Mouse (Mus musculus) midbrain, embryonic 10.5 days (tissue): Measurements from ENCODE around the gene Zfp945. TPM values are rescaled to one million over a fixed set of nuclear protein-coding genes. Genes with fewer than 3 reads are reported as not detected.
"Not testable (repeated sequence)": the region's sequence is repeated elsewhere in the genome, so short reads cannot be mapped to it uniquely, and the experiment has no call there.

Source experiments
- DNase-seq: peaks from one replicate; pipeline ENCODE4 v3.0.0-alpha.2; 2017; ENCODE audit warnings: low spot score
- H3K27ac ChIP-seq: fragments of 300-500 bp; sonication (generic); replicated peaks from 2 replicates; pipeline ENCODE4 v1.5.1; 2016; ENCODE audit warnings: mild to moderate bottlenecking
- H3K27me3 ChIP-seq: fragments of 300-500 bp; sonication (generic); 2 replicates; pipeline ENCODE4 v1.6.1; 2016; ENCODE audit warnings: low read depth, mild to moderate bottlenecking; ENCODE audit not compliant: poor library complexity, severe bottlenecking
- H3K36me3 ChIP-seq: fragments of 300-500 bp; sonication (generic); 2 replicates; pipeline ENCODE4 v1.6.1; 2016; ENCODE audit warnings: mild to moderate bottlenecking, moderate library complexity
- H3K4me1 ChIP-seq: fragments of 300-500 bp; sonication (generic); 2 replicates; pipeline ENCODE4 v1.6.1; 2016
- H3K4me3 ChIP-seq: fragments of 300-500 bp; sonication (generic); 2 replicates; pipeline ENCODE4 v1.5.1; 2016; ENCODE audit warnings: mild to moderate bottlenecking, moderate library complexity
- H3K9me3 ChIP-seq: fragments of 300-500 bp; sonication (generic); replicated peaks from 2 replicates; pipeline ENCODE4 v1.6.1; 2016; ENCODE audit warnings: mild to moderate bottlenecking
- WGBS: fragments of 180-500 bp; shearing (Covaris S2); methylation state at CpG from one replicate; pipeline ENCODE4 v1.1.7; 2016; 5-methylcytosine and 5-hydroxymethylcytosine counted together
- polyA plus RNA-seq: library from polyadenylated mRNA; unstranded; fragments of >200 nt; fragmentation: Nextera tagmentation; extraction: Ambion mirVana; gene quantifications from 2 replicates; pipeline ENCODE4 v1.2.1, GENCODE M21; 2016

The Zfp945 gene
- polyA plus RNA-seq: 17.1 and 20.7 TPM in 2 replicates

DNA sequence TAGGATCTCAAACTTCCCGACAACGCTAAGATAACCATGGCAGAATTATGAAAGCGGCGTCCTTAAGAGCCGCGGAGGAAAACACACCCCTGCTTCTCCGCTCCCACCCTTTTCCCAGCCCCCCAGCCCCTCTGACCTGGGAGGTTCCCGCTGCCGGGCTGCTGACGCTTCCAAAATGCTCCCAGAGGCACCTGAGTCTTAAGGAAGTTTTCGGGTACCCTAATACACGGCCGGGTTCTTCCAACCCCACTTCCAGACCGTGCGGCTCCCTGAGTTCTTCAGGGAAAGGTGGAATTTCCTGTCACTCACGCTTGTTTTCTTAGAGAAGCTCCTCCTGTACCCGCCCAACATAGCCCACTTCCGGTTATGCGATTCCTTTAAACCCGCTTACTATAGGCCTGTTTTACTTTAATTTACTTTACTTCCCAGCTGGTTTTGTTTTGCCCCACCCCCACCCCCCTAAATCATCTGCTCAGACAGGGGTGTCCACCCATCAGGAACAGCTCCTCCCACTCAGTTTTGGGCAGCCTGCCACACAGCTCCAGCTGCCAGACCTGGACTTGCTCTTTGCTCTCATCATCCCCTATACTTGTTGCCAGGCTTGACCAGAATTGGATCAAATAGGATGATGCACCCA is at the start of gene Zfp945:
TSS of gene Zfp945 (minus strand) at position 290 of the 637 bp plus-strand sequence.
- H3K27me3 ChIP-seq: no peaks in the 10 kb centered on the region
- no peaks in the 10 kb centered on the region; the same call in 1 of the 2 replicates for H3K9me3 ChIP-seq
- DNase-seq: peak; percentile 69
- peak within 1 kb of the TSS; percentile 90 for H3K27ac ChIP-seq
- H3K36me3 ChIP-seq: peaks cover 33% of the 10 kb centered on the region
- H3K4me3 ChIP-seq: peak within 1 kb of the TSS; percentile 77
- 2% methylated on average over 20 of the region's 20 CpGs for WGBS
- H3K4me1 ChIP-seq: peaks cover 13% of the 10 kb centered on the region

DNA sequence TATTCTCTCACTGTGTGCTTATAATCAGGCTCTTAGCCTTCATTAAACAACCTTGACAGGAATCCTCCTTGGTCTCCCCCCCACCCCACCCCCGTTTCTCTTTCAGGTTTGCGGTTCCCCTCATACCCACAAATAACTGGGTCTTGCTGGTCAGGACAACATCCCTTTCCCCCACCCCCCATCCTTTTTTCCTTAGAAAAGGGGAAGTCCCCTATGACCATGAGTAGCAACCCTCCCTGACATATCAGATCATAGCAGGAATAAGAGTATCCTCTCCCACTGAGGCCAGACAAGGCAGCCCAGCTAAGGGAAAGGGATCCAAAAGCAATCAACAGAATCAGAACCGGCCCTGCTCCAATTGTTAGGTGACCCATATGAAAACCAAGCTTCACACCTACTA is 21.4 kb upstream of the Zfp945 start:
- Histone ChIP-seq H3K27me3 (no peaks in the 10 kb centered on the region), H3K4me1 (no peaks in the 10 kb centered on the region), H3K36me3 (no peaks in the 10 kb centered on the region), H3K4me3 (no peak overlapping the region), H3K27ac (no peak overlapping the region), H3K9me3 (peaks cover 29% of the 10 kb centered on the region)
- 88% methylated on average over 3 of the region's 3 CpGs for WGBS
- no peak for DNase-seq

DNA sequence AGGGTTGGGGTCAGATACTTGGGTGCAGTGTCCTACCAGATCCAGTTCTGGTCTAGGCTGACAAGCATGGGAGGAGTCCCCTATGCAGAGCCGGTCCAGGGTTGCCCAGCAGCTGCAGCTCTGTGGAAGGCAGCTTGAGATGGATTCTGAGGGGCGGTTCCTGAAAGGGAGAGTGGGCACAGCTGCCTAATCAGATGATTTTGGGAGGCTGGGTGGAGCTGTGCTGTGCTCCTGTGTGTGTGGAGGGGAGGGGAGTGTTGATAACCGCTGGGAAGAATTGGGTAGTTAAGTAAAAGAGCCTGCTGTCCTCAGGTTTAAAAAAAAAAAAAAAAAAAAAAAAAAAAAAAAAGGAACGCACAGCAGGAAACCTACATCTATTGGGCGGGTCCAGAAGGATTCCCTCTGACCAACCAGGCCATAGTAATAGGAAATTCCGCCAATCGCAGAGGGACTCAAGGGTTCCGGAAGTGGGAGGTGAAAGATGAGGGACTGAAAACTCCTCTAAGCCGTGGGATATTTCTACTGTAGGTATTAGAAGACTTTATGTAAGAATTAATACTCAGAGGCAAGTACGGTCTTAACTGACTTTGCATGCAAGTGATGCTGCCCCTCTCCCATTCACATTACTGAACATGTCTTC is 17.2 kb upstream of the Zfp945 start:
- Histone ChIP-seq H3K36me3 (no peaks in the 10 kb centered on the region), H3K9me3 (peaks cover 17% of the 10 kb centered on the region; the same call in 1 of the 2 replicates), H3K27ac (no peak overlapping the region), H3K4me3 (no peak overlapping the region), H3K27me3 (no peaks in the 10 kb centered on the region), H3K4me1 (no peaks in the 10 kb centered on the region)
- 67% methylated on average over 9 of the region's 10 CpGs for WGBS
- DNase-seq: no peak

DNA sequence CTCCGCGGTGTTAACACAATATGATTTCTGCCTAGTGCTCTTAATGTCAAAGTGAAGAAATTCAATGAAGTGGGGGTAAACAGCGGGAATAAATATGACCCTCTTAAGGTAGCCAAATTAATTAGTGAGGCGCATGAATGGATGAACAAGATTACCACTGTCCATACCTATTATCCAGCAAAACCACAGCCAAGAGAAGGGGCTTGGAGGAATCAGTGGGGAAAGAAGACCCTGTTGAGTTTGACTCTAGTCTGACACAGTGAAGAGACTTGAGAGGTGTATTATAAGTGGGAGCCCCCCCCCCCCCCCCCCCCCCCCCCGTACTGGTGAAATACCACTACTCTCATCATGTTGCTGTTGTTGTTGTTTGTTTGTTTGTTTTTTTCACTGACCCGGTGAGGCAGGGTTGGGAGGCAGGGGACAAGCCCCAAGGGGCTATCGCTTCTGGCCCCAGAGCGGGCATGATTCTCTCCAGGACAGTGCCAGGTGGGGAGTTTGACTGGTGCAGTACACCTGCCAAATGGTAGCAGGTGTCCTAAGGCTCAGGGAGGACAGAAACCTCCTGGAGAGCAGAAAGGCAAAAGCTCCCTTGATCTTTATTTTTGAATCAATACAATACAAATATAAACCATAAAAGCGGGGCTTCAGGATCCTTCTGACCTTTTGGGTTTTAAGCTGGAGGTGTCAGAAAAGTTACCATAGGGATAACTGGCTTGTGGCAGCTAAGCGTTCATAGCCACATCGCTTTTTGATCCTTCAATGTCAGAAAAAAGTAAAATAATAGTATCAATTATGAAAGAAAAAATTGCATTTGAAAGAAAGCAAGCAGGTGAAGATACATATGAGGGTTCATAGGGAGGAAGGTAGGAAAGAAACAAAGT is 10.7 kb upstream of the Zfp945 start:
- H3K27me3 ChIP-seq: no peaks in the 10 kb centered on the region
- no peaks in the 10 kb centered on the region for H3K36me3 ChIP-seq
- H3K27ac ChIP-seq: no peak overlapping the region
- no peaks in the 10 kb centered on the region for H3K4me1 ChIP-seq
- DNase-seq: no peak
- peaks cover 12% of the 10 kb centered on the region for H3K9me3 ChIP-seq
- 95% methylated on average over 10 of the region's 11 CpGs for WGBS
- no peak overlapping the region for H3K4me3 ChIP-seq

DNA sequence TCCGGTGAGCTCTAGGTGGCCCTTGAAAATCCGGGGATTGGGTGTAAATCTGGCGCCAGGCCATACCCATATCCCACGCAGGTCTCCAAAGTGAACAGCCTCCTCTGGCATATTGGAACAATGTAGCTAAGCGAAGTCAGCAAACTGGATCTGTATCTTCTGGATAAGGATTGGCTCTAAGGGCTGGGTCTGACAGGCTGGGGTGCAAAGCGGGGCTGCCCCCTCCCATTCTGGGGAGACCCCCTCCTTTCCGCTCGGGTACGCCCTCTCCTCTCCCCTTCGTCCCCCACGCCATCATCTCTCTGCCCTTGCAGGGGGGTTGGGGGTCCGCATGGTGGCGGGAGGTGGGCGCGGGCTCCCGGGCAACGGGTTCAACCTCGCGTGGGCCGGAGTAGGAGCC is 9.4 kb upstream of the Zfp945 start:
- peaks cover 12% of the 10 kb centered on the region for H3K9me3 ChIP-seq
- 86% methylated on average over 20 of the region's 20 CpGs for WGBS
- no peak for DNase-seq
- no peak overlapping the region for H3K27ac ChIP-seq
- no peaks in the 10 kb centered on the region for H3K4me1 ChIP-seq
- H3K27me3 ChIP-seq: no peaks in the 10 kb centered on the region
- no peaks in the 10 kb centered on the region for H3K36me3 ChIP-seq
- H3K4me3 ChIP-seq: no peak overlapping the region

DNA sequence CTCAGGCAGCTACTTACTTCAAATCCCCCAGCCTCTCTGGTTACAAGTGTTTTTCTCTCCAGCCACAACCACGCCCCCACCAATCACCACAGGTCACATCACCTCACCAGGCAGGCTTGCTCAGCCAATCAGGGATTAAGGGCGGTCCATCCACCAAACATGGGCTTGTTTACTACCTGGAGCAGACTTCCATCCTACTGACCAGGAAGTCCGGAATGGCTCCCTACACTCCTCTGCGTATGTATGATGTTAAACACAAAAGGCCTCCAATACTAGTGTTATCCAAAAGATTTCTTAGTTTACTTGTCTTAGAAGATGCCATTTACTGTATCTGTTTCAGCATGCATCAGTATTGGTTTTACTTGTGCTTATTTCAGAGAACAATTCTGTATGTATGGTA is 8.6 kb upstream of the Zfp945 start:
- H3K4me1 ChIP-seq, H3K27me3 ChIP-seq, H3K36me3 ChIP-seq, DNase-seq, H3K4me3 ChIP-seq, H3K27ac ChIP-seq: not testable (repeated sequence)
- peaks cover 12% of the 10 kb centered on the region for H3K9me3 ChIP-seq
- 90% methylated on average over 4 of the region's 4 CpGs for WGBS

DNA sequence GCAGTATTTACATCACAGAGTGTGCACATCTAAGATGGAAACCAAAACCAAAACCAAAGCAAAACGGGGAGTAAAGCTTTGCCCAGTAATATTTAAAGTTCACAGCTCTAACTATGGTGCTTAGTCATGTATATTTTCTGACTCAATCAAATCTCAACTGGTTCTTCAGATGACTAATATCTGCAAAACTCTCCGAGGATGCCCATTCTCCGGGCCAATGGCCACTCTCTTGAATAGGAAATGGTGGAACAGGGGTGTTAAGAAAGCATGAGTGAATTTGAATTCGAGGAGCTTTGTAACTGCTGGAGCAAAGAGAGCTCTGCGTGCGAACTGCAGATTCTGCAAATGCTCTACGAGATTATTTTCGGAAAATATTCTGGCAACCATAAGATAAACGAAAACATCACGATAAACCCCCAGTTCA is 501 bp downstream of the Zfp945 start:
- peaks cover 39% of the 10 kb centered on the region for H3K36me3 ChIP-seq
- peak overlapping the region; percentile 90 for H3K27ac ChIP-seq
- WGBS: 5% methylated on average over 10 of the region's 10 CpGs
- H3K27me3 ChIP-seq: no peaks in the 10 kb centered on the region
- H3K4me3 ChIP-seq: peak overlapping the region; percentile 77
- H3K4me1 ChIP-seq: peaks cover 13% of the 10 kb centered on the region
- H3K9me3 ChIP-seq: no peaks in the 10 kb centered on the region; the same call in 1 of the 2 replicates
- DNase-seq: no peak

DNA sequence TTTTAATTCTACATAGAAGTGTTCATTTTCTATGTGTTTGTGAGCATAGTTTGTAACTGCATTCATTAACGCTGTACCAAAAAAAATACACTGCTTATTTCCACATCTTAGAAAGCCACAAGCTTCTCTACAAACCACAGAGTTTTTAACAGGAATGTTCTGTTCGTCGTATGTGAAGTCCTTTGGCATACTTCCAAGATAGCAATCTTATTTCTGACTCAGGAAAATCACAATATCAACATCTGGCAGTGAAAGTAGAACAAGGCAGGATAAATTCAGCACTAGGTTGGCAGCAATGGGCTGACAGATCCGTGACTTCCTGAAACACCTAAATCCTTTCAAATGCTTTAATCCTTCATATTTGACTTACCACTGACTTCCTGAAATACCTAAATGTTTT is 45.8 kb downstream of the Zfp945 start:
- WGBS: 85% methylated on average over 4 of the region's 4 CpGs

DNA sequence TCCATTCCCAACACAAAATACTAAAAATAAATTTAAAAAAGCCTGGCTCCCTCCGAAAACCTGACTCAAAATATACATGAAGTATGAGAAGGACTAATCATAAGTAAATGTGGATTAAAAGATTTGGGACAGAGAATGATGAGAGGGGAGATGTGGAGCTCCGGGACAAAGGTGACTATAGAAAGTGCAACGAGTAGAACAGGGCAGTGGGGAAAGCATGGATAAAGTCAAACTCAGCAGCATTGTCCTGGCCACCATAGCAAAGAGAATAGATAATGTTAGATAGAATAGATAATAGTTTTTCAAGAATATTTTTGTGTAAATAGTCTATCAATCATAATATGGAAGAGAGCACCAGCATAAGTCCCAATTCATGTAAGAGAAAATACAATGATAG is 48.7 kb downstream of the Zfp945 start:
- Histone ChIP-seq H3K4me3 (peak overlapping the region; percentile 74), H3K27me3 (no peaks in the 10 kb centered on the region), H3K27ac (peak overlapping the region; percentile 94), H3K36me3 (peaks cover 20% of the 10 kb centered on the region), H3K9me3 (no peaks in the 10 kb centered on the region), H3K4me1 (peaks cover 10% of the 10 kb centered on the region)
- no peak for DNase-seq
- WGBS: 71% methylated on average over 3 of the region's 3 CpGs

More for the DNA sequence above, 45.8 kb downstream of the Zfp945 start:
- no peaks in the 10 kb centered on the region for H3K27me3 ChIP-seq
- H3K36me3 ChIP-seq: no peaks in the 10 kb centered on the region
- H3K9me3 ChIP-seq: peaks cover 2% of the 10 kb centered on the region; the same call in 1 of the 2 replicates
- no peak overlapping the region for H3K27ac ChIP-seq
- H3K4me3 ChIP-seq: no peak overlapping the region
- DNase-seq: no peak
- peaks cover 8% of the 10 kb centered on the region for H3K4me1 ChIP-seq

DNA sequence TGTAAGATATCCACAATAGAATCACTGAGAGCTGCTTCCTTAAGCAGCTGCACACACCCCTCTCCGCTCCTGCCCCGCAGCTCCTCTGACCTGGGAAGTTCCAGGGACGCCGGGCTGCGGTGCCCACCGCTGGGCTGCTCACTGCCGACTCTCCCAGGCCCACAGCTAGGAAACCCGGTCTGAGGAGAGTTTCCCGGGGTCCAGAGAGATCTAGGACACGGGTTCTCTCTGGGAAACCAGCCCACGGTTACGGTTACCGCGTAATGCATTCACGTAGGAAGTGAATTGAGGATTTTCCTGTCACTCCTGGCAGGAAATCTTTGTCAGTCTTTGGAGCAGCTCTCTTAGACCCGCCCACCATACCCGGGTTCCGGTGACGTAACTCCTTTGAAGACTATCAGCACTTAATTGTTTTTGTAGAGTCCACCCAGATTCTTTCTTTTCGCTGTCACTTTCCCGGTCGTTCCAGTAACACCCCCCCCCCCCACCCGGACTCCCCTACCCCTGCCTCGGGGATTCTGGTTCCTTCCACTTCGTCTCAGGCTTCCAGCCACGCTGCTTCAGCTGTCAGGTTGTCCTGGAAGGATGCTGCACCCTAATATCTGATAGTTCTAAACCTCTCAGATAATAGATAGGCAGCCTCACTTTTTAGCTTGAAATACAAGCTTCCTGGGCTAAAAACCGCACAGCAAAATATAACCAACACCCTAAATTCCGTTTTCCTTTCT is 49.3 kb downstream of the Zfp945 start:
- H3K27ac ChIP-seq: peak overlapping the region; percentile 94
- H3K4me1 ChIP-seq: peaks cover 10% of the 10 kb centered on the region
- peak overlapping the region; percentile 74 for H3K4me3 ChIP-seq
- H3K27me3 ChIP-seq: no peaks in the 10 kb centered on the region
- peak; percentile 83 for DNase-seq
- WGBS: 3% methylated on average over 28 of the region's 28 CpGs
- H3K36me3 ChIP-seq: peaks cover 21% of the 10 kb centered on the region
- no peaks in the 10 kb centered on the region for H3K9me3 ChIP-seq

DNA sequence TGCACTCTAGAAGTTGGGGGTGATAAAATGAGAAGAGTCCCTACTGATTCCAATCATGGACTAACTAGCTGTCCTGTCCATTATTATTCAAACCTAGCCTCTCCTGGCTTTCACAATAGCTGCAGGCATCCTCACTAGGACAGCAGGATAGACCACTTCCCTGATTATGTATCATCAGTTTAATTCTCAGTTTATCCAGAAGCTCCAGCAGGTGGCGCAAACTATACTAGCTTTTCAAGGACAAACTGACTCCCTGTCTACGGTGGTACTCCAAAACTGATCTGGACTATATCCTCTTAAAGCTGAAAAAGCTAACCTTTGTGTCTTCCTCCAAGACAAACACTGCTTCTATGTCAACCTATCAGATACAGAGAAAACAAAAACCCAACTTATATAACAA is 67.2 kb downstream of the Zfp945 start:
- peaks cover 53% of the 10 kb centered on the region for H3K9me3 ChIP-seq
- H3K4me3 ChIP-seq: no peak overlapping the region
- no peaks in the 10 kb centered on the region for H3K27me3 ChIP-seq
- peaks cover 22% of the 10 kb centered on the region for H3K36me3 ChIP-seq
- 74% methylated on average over 2 of the region's 2 CpGs for WGBS
- H3K27ac ChIP-seq: no peak overlapping the region
- H3K4me1 ChIP-seq: no peaks in the 10 kb centered on the region
- DNase-seq: no peak
